Mouse (Mus musculus) erythroblast, embryonic 14.5 days (primary cell): Measurements from ENCODE around the gene Gstz1. TPM values are rescaled to one million over a fixed set of nuclear protein-coding genes. Genes with fewer than 3 reads are reported as not detected.
A peak's percentile ranks its signal among the peaks of the same experiment; 100 is the strongest.

ENCODE experiments used
- H3K27me3 ChIP-seq: 2 replicates; pipeline ENCODE4 v1.6.1; 2012; ENCODE audit warnings: inconsistent platforms; ENCODE audit not compliant: control insufficient read depth
- H3K36me3 ChIP-seq: 2 replicates; pipeline ENCODE4 v1.6.1; 2012; ENCODE audit warnings: mild to moderate bottlenecking, inconsistent platforms; ENCODE audit not compliant: control insufficient read depth
- H3K4me1 ChIP-seq: 2 replicates; pipeline ENCODE4 v1.6.1; 2012; ENCODE audit warnings: inconsistent platforms; ENCODE audit not compliant: control insufficient read depth
- H3K4me3 ChIP-seq: replicated peaks from 2 replicates; pipeline ENCODE3; 2012; ENCODE audit warnings: moderate library complexity, mild to moderate bottlenecking, inconsistent platforms
- H3K9me3 ChIP-seq: 2 replicates; pipeline ENCODE4 v1.6.1; 2012; ENCODE audit warnings: low read length, inconsistent platforms, mixed read lengths; ENCODE audit not compliant: control insufficient read depth
- GATA1 ChIP-seq: IDR thresholded peaks from 2 replicates; pipeline ENCODE4 v1.6.1; 2012; ENCODE audit warnings: low read length, inconsistent platforms, mixed read lengths
- TAL1 ChIP-seq: IDR thresholded peaks from 3 replicates; pipeline ENCODE4 v1.6.1; 2012; ENCODE audit warnings: low read length, inconsistent platforms, mixed read lengths
- polyA plus RNA-seq: library from polyadenylated mRNA; stranded (reverse); fragments of >175 nt; gene quantifications from 2 replicates; pipeline ENCODE4 v1.2.3, GENCODE M21; 2012

Gene Gstz1
- 0.29 and 0.41 TPM in 2 replicates for polyA plus RNA-seq

GRCm38 (mm10) chr12:87146966-87147365 lies at the start of gene Gstz1:
Gstz1 (plus strand) TSS chr12:87147165.
- Histone ChIP-seq H3K4me3 (peak within 1 kb of the TSS; percentile 97), H3K36me3 (peaks cover 9% of the 10 kb centered on the region), H3K4me1 (peaks cover 25% of the 10 kb centered on the region), H3K27me3 (no peaks in the 10 kb centered on the region), H3K9me3 (peaks cover 12% of the 10 kb centered on the region)
- no peak for TF ChIP-seq GATA1
- no peak for TF ChIP-seq TAL1

- Histone ChIP-seq H3K9me3 (no peaks in the 10 kb centered on the region), H3K4me1 (peaks cover 2% of the 10 kb centered on the region; the same call in 1 of the 2 replicates), H3K4me3 (no peak overlapping the region), H3K36me3 (no peaks in the 10 kb centered on the region), H3K27me3 (peaks cover 35% of the 10 kb centered on the region)
- TF ChIP-seq TAL1 (no peak), GATA1 (no peak)
Measured at GRCm38 (mm10) chr12:87100331-87100730, 46.6 kb upstream of the Gstz1 start.

GRCm38 (mm10) chr12:87102165-87102631 lies 44.8 kb upstream of the Gstz1 start, which contains the start of gene Ngb:
Ngb (minus strand) TSS chr12:87102539.
- no peak within 1 kb of the TSS for H3K4me3 ChIP-seq

GRCm38 (mm10) chr12:87103471-87103870 lies 43.5 kb upstream of the Gstz1 start:
- H3K4me1 ChIP-seq, result peaks cover 2% of the 10 kb centered on the region; the same call in 1 of the 2 replicates

More at GRCm38 (mm10) chr12:87102165-87102631, 44.8 kb upstream of the Gstz1 start, which contains the start of gene Ngb:
- H3K9me3 ChIP-seq, result no peaks in the 10 kb centered on the region
- H3K27me3 ChIP-seq, result peaks cover 35% of the 10 kb centered on the region
- no peak for TF ChIP-seq TAL1
- TF ChIP-seq GATA1, result no peak
- peaks cover 2% of the 10 kb centered on the region; the same call in 1 of the 2 replicates for H3K4me1 ChIP-seq
- H3K36me3 ChIP-seq, result no peaks in the 10 kb centered on the region

GRCm38 (mm10) chr12:87104796-87105195 lies 42.2 kb upstream of the Gstz1 start:
- Histone ChIP-seq H3K36me3 (no peaks in the 10 kb centered on the region; the same call in 1 of the 2 replicates), H3K27me3 (peaks cover 29% of the 10 kb centered on the region), H3K4me1 (peaks cover 2% of the 10 kb centered on the region; the same call in 1 of the 2 replicates), H3K9me3 (no peaks in the 10 kb centered on the region), H3K4me3 (no peak overlapping the region)
- TF ChIP-seq GATA1 (no peak), TAL1 (no peak)

More at GRCm38 (mm10) chr12:87103471-87103870, 43.5 kb upstream of the Gstz1 start:
- TF ChIP-seq TAL1 (no peak), GATA1 (no peak)
- Histone ChIP-seq H3K9me3 (no peaks in the 10 kb centered on the region), H3K27me3 (peaks cover 32% of the 10 kb centered on the region), H3K4me3 (no peak overlapping the region), H3K36me3 (no peaks in the 10 kb centered on the region; the same call in 1 of the 2 replicates)

- H3K4me3 ChIP-seq, result no peak overlapping the region
- H3K36me3 ChIP-seq, result peaks cover 6% of the 10 kb centered on the region
- H3K4me1 ChIP-seq, result no peaks in the 10 kb centered on the region
- TF ChIP-seq TAL1 (no peak), GATA1 (no peak)
- peaks cover 8% of the 10 kb centered on the region for H3K27me3 ChIP-seq
- no peaks in the 10 kb centered on the region for H3K9me3 ChIP-seq
Measured at GRCm38 (mm10) chr12:87107357-87107977, 39.5 kb upstream of the Gstz1 start.

GRCm38 (mm10) chr12:87121918-87122589 lies 24.9 kb upstream of the Gstz1 start:
- TF ChIP-seq GATA1 (no peak), TAL1 (no peak)
- peaks cover 23% of the 10 kb centered on the region for H3K36me3 ChIP-seq
- H3K4me1 ChIP-seq, result peaks cover 11% of the 10 kb centered on the region
- no peak overlapping the region for H3K4me3 ChIP-seq
- no peaks in the 10 kb centered on the region for H3K27me3 ChIP-seq
- H3K9me3 ChIP-seq, result no peaks in the 10 kb centered on the region

- Histone ChIP-seq H3K27me3 (no peaks in the 10 kb centered on the region), H3K4me3 (no peak overlapping the region), H3K36me3 (peaks cover 36% of the 10 kb centered on the region), H3K9me3 (no peaks in the 10 kb centered on the region), H3K4me1 (peaks cover 7% of the 10 kb centered on the region)
- TF ChIP-seq GATA1 (no peak), TAL1 (no peak)
Measured at GRCm38 (mm10) chr12:87127256-87127655, 19.7 kb upstream of the Gstz1 start.

GRCm38 (mm10) chr12:87130224-87130623 lies 16.7 kb upstream of the Gstz1 start:
- peaks cover 22% of the 10 kb centered on the region for H3K36me3 ChIP-seq
- no peaks in the 10 kb centered on the region for H3K27me3 ChIP-seq
- TF ChIP-seq GATA1 (no peak), TAL1 (no peak)
- no peaks in the 10 kb centered on the region for H3K9me3 ChIP-seq
- peaks cover 11% of the 10 kb centered on the region for H3K4me1 ChIP-seq
- no peak overlapping the region for H3K4me3 ChIP-seq
